In genomic region chr10:81569507-81570237, GRCm38 (mm10) we compare ENCODE assay signal across 8 mouse cellular contexts. TPM values are rescaled to one million over a fixed set of nuclear protein-coding genes. Genes with fewer than 3 reads are reported as not detected.
A peak's percentile ranks its signal among the peaks of the same experiment; 100 is the strongest.
DNase-seq lines count a peak whose midpoint lies in the region; ATAC-seq lines count a peak whose summit lies in the region.

No protein-coding gene starts in this region.

- H3K36me3 ChIP-seq in embryonic facial prominence, embryonic 11.5 days (replicated peaks; ENCODE audit: control insufficient read depth, insufficient read depth, low read depth, low read length), result peaks cover 5% of the 10 kb centered on the region
- peaks cover 26% of the 10 kb centered on the region for H3K36me3 ChIP-seq in embryonic facial prominence, embryonic 15.5 days
- peaks cover 25% of the 10 kb centered on the region for H3K36me3 ChIP-seq in limb, embryonic 15.5 days

- H3K4me1 ChIP-seq in embryonic facial prominence, embryonic 11.5 days (ENCODE audit: control insufficient read depth, insufficient read depth, low read length), result peaks cover 26% of the 10 kb centered on the region
- peaks cover 77% of the 10 kb centered on the region for H3K4me1 ChIP-seq in embryonic facial prominence, embryonic 15.5 days
- H3K4me1 ChIP-seq in limb, embryonic 15.5 days, result peaks cover 68% of the 10 kb centered on the region

- H3K9ac ChIP-seq in embryonic facial prominence, embryonic 11.5 days (replicated peaks; ENCODE audit: low read length), result no peak overlapping the region
- H3K9ac ChIP-seq in embryonic facial prominence, embryonic 15.5 days, result no peak overlapping the region
- H3K9ac ChIP-seq in limb, embryonic 15.5 days, result no peak overlapping the region

- peaks cover 12% of the 10 kb centered on the region for H3K27me3 ChIP-seq in embryonic facial prominence, embryonic 11.5 days (ENCODE audit: control insufficient read depth, insufficient read depth, low read length)
- H3K27me3 ChIP-seq in embryonic facial prominence, embryonic 15.5 days, result 0 out of 2 replicates have a peak, but pooled peaks cover 11% of the 10 kb centered on the region
- H3K27me3 ChIP-seq in limb, embryonic 15.5 days, result peaks cover 12% of the 10 kb centered on the region; the same call in 1 of the 2 replicates

- DNase-seq in kidney, adult 11 months, result peak; percentile 29
- DNase-seq in kidney, postnatal 10 days, result no peak
- DNase-seq in embryonic facial prominence, embryonic 11.5 days (ENCODE audit: low spot score), result no peak
- no peak for DNase-seq in ovary, adult 18-20 months (ENCODE audit: low spot score)
- DNase-seq in cerebellum, adult 11 months, result no peak

- no peak for ATAC-seq in embryonic facial prominence, embryonic 11.5 days (replicated peaks; ENCODE audit: insufficient number of reproducible peaks, low FRiP score, low TSS enrichment, low read depth)
- ATAC-seq in embryonic facial prominence, embryonic 15.5 days (ENCODE audit: insufficient number of reproducible peaks, low FRiP score, low TSS enrichment, low read depth), result no peak
- ATAC-seq in limb, embryonic 15.5 days (ENCODE audit: insufficient number of reproducible peaks, low FRiP score, low TSS enrichment, low read depth), result no peak
- no peak for ATAC-seq in granulocyte monocyte progenitor cell, adult 5-6 weeks (replicated peaks; ENCODE audit: poor library complexity, severe bottlenecking)

- no peaks in the 10 kb centered on the region for H3K9me3 ChIP-seq in embryonic facial prominence, embryonic 11.5 days (replicated peaks; ENCODE audit: control insufficient read depth, low read length)
- no peaks in the 10 kb centered on the region for H3K9me3 ChIP-seq in embryonic facial prominence, embryonic 15.5 days (replicated peaks)
- no peaks in the 10 kb centered on the region for H3K9me3 ChIP-seq in limb, embryonic 15.5 days

- 40% methylated on average over 9 of the region's 9 CpGs for WGBS in embryonic facial prominence, embryonic 11.5 days
- 46% methylated on average over 9 of the region's 9 CpGs for WGBS in embryonic facial prominence, embryonic 15.5 days
- WGBS in limb, embryonic 15.5 days, result 53% methylated on average over 9 of the region's 9 CpGs

- H3K27ac ChIP-seq in embryonic facial prominence, embryonic 11.5 days (replicated peaks; ENCODE audit: low read depth, low read length), result peak overlapping the region; percentile 82
- peak overlapping the region; percentile 96 for H3K27ac ChIP-seq in embryonic facial prominence, embryonic 15.5 days (replicated peaks)
- peak overlapping the region; percentile 93 for H3K27ac ChIP-seq in limb, embryonic 15.5 days

- H3K4me3 ChIP-seq in embryonic facial prominence, embryonic 11.5 days (ENCODE audit: low read depth, low read length), result no peak overlapping the region
- peak overlapping the region; percentile 48; the same call in 1 of the 2 replicates for H3K4me3 ChIP-seq in embryonic facial prominence, embryonic 15.5 days (replicated peaks)
- H3K4me3 ChIP-seq in limb, embryonic 15.5 days, result no peak overlapping the region

- peak overlapping the region; percentile 13; the same call in 1 of the 2 replicates for H3K4me2 ChIP-seq in embryonic facial prominence, embryonic 11.5 days (ENCODE audit: low read depth, low read length)
- 0 out of 2 replicates have a peak overlapping the region, but pooled peaks have one; percentile 82 for H3K4me2 ChIP-seq in embryonic facial prominence, embryonic 15.5 days (replicated peaks)
- no peak overlapping the region for H3K4me2 ChIP-seq in limb, embryonic 15.5 days

RNA-seq across cellular contexts. Expression of gene Tle2, which starts 4.7 kb away (rescaled TPM):
- polyA plus RNA-seq in embryonic facial prominence, embryonic 11.5 days (2014; fragmentation: Nextera tagmentation; extraction: Ambion mirVana), result 14.1 and 15.3 TPM in 2 replicates
- 63.1 and 73.7 TPM in 2 replicates for polyA plus RNA-seq in embryonic facial prominence, embryonic 15.5 days (2015; fragmentation: Nextera tagmentation; extraction: Ambion mirVana)
- 39.7 and 41.7 TPM in 2 replicates for polyA plus RNA-seq in limb, embryonic 15.5 days (2015; fragmentation: Nextera tagmentation; extraction: Ambion mirVana)
- total RNA-seq in granulocyte monocyte progenitor cell, adult 5-6 weeks (2014; fragmentation: Nextera tagmentation), result 4.4 and 5.0 TPM in 2 replicates
- 0.17 and 2.4 TPM in 2 replicates for total RNA-seq in granulocyte monocyte progenitor cell, adult 5-6 weeks (2017)

RNA-seq across cellular contexts. Expression of gene Aes, which starts 10.4 kb away (rescaled TPM):
- polyA plus RNA-seq in embryonic facial prominence, embryonic 11.5 days (2014; fragmentation: Nextera tagmentation; extraction: Ambion mirVana), result 303 and 321 TPM in 2 replicates
- polyA plus RNA-seq in embryonic facial prominence, embryonic 15.5 days (2015; fragmentation: Nextera tagmentation; extraction: Ambion mirVana), result 642 and 649 TPM in 2 replicates
- 517 and 519 TPM in 2 replicates for polyA plus RNA-seq in limb, embryonic 15.5 days (2015; fragmentation: Nextera tagmentation; extraction: Ambion mirVana)
- total RNA-seq in granulocyte monocyte progenitor cell, adult 5-6 weeks (2014; fragmentation: Nextera tagmentation), result 216 and 220 TPM in 2 replicates
- 151 and 250 TPM in 2 replicates for total RNA-seq in granulocyte monocyte progenitor cell, adult 5-6 weeks (2017)

RNA-seq across cellular contexts. Expression of gene Gna11, which starts 24.7 kb away (rescaled TPM):
- polyA plus RNA-seq in embryonic facial prominence, embryonic 11.5 days (2014; fragmentation: Nextera tagmentation; extraction: Ambion mirVana), result 62.0 and 68.6 TPM in 2 replicates
- polyA plus RNA-seq in embryonic facial prominence, embryonic 15.5 days (2015; fragmentation: Nextera tagmentation; extraction: Ambion mirVana), result 89.1 and 89.2 TPM in 2 replicates
- 80.4 and 81.7 TPM in 2 replicates for polyA plus RNA-seq in limb, embryonic 15.5 days (2015; fragmentation: Nextera tagmentation; extraction: Ambion mirVana)
- 17.0 and 25.7 TPM in 2 replicates for total RNA-seq in granulocyte monocyte progenitor cell, adult 5-6 weeks (2014; fragmentation: Nextera tagmentation)
- 4.9 and 6.4 TPM in 2 replicates for total RNA-seq in granulocyte monocyte progenitor cell, adult 5-6 weeks (2017)

RNA-seq across cellular contexts. Expression of gene Tle6, which starts 31.2 kb away (rescaled TPM):
- 7.1 and 10.7 TPM in 2 replicates for polyA plus RNA-seq in embryonic facial prominence, embryonic 11.5 days (2014; fragmentation: Nextera tagmentation; extraction: Ambion mirVana)
- polyA plus RNA-seq in embryonic facial prominence, embryonic 15.5 days (2015; fragmentation: Nextera tagmentation; extraction: Ambion mirVana), result 16.4 and 19.6 TPM in 2 replicates
- polyA plus RNA-seq in limb, embryonic 15.5 days (2015; fragmentation: Nextera tagmentation; extraction: Ambion mirVana), result 9.9 and 11.7 TPM in 2 replicates
- total RNA-seq in granulocyte monocyte progenitor cell, adult 5-6 weeks (2014; fragmentation: Nextera tagmentation), result 22.2 and 26.0 TPM in 2 replicates
- 4.9 and 7.9 TPM in 2 replicates for total RNA-seq in granulocyte monocyte progenitor cell, adult 5-6 weeks (2017)

RNA-seq across cellular contexts. Expression of gene BC025920, which starts 36.4 kb away (rescaled TPM):
- 0.52 and 0.70 TPM in 2 replicates for polyA plus RNA-seq in embryonic facial prominence, embryonic 11.5 days (2014; fragmentation: Nextera tagmentation; extraction: Ambion mirVana)
- 0.84 and 1.3 TPM in 2 replicates for polyA plus RNA-seq in embryonic facial prominence, embryonic 15.5 days (2015; fragmentation: Nextera tagmentation; extraction: Ambion mirVana)
- polyA plus RNA-seq in limb, embryonic 15.5 days (2015; fragmentation: Nextera tagmentation; extraction: Ambion mirVana), result 0.81 and 1.0 TPM in 2 replicates
- 3.7 and 4.4 TPM in 2 replicates for total RNA-seq in granulocyte monocyte progenitor cell, adult 5-6 weeks (2014; fragmentation: Nextera tagmentation)
- 0.26 and 1.4 TPM in 2 replicates for total RNA-seq in granulocyte monocyte progenitor cell, adult 5-6 weeks (2017)
